Comparison of ENCODE assay signal across 16 mouse cellular contexts in the genomic region with DNA sequence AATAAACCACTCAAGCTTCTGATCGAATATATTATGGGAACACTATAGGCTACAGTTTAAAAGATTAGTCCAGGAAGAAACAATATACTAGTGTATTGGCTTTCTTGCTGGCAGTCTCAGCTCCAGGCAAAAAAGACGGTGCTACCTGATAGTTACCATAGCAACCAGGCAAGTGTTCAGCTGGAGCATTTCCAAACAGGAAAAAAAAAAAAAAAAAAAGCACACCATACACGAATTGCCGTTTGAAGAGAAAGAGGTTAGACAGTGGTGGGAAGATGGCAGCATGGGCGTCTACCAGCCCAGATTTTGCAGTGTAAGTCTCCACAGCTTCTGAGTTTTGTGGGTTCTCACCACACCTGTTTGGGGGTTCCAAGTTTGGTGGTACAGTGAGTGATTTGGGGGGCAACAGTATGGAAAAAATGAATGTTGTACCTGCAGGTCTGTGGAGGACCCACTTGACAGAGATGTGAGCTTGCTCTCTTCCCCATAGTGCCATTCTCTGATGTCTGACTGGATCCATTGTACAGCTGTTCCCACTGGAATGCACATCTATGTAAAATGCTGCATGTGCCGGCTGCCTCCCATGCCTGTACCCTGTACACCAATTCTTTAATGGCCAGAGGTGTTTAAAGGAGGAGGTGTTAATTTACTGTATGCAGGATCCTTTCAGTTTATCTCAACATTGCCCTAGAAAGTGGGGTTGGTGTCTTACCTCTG.
DNase-seq lines count a peak whose midpoint lies in the region; ATAC-seq lines count a peak whose summit lies in the region.
"Had no signal": no experiment of that assay in that cellular context is flagged by ENCODE, and none has a peak within 500 bp of the region (broad histone marks: within the 10 kb centered on the region; RNA-seq: fewer than 3 reads in every experiment).

No protein-coding gene starts in this region.

- WGBS in forebrain, embryonic 13.5 days: 26% methylated on average over 6 of the region's 6 CpGs
- 72% methylated on average over 6 of the region's 6 CpGs for WGBS in forebrain, embryonic 10.5 days
- 32% methylated on average over 6 of the region's 6 CpGs for WGBS in hindbrain, embryonic 16.5 days
- WGBS in neural tube, embryonic 15.5 days: 21% methylated on average over 6 of the region's 6 CpGs
- WGBS in kidney, embryonic 16.5 days: 56% methylated on average over 6 of the region's 6 CpGs

- no peak overlapping the region for H3K9ac ChIP-seq in forebrain, embryonic 13.5 days
- no peak overlapping the region for H3K9ac ChIP-seq in hindbrain, embryonic 16.5 days (ENCODE audit: low read depth, low read length)
- no peak overlapping the region for H3K9ac ChIP-seq in neural tube, embryonic 15.5 days (replicated peaks)
- no peak overlapping the region for H3K9ac ChIP-seq in kidney, embryonic 16.5 days (replicated peaks; ENCODE audit: low read length)
- H3K9ac ChIP-seq: heart, embryonic 15.5 days; limb, embryonic 13.5 days had no signal

- peak overlapping the region; percentile 66 for H3K27ac ChIP-seq in forebrain, embryonic 13.5 days
- no peak overlapping the region for H3K27ac ChIP-seq in forebrain, embryonic 10.5 days
- H3K27ac ChIP-seq in hindbrain, embryonic 16.5 days (ENCODE audit: low read depth, low read length): peak overlapping the region; percentile 74
- H3K27ac ChIP-seq in neural tube, embryonic 15.5 days (replicated peaks): peak overlapping the region; percentile 65
- H3K27ac ChIP-seq in kidney, embryonic 16.5 days (ENCODE audit: low read length): no peak overlapping the region
- H3K27ac ChIP-seq: heart, embryonic 15.5 days; limb, embryonic 13.5 days had no signal

- H3K27me3 ChIP-seq in forebrain, embryonic 13.5 days: no peaks in the 10 kb centered on the region
- no peaks in the 10 kb centered on the region for H3K27me3 ChIP-seq in forebrain, embryonic 10.5 days (ENCODE audit: poor library complexity, severe bottlenecking)
- H3K27me3 ChIP-seq in hindbrain, embryonic 16.5 days (replicated peaks; ENCODE audit: control insufficient read depth, insufficient read depth, low read length): no peaks in the 10 kb centered on the region
- no peaks in the 10 kb centered on the region for H3K27me3 ChIP-seq in neural tube, embryonic 15.5 days (replicated peaks)
- no peaks in the 10 kb centered on the region for H3K27me3 ChIP-seq in kidney, embryonic 16.5 days (ENCODE audit: insufficient read depth, low read length)
- H3K27me3 ChIP-seq: heart, embryonic 15.5 days; limb, embryonic 13.5 days had no signal

- no peaks in the 10 kb centered on the region for H3K36me3 ChIP-seq in forebrain, embryonic 13.5 days (ENCODE audit: poor library complexity, severe bottlenecking)
- no peaks in the 10 kb centered on the region for H3K36me3 ChIP-seq in forebrain, embryonic 10.5 days (replicated peaks)
- H3K36me3 ChIP-seq in hindbrain, embryonic 16.5 days (ENCODE audit: control insufficient read depth, insufficient read depth, low read length): no peaks in the 10 kb centered on the region
- H3K36me3 ChIP-seq in neural tube, embryonic 15.5 days: no peaks in the 10 kb centered on the region
- no peaks in the 10 kb centered on the region for H3K36me3 ChIP-seq in kidney, embryonic 16.5 days (ENCODE audit: insufficient read depth, low read length)
- H3K36me3 ChIP-seq: heart, embryonic 15.5 days; limb, embryonic 13.5 days had no signal

- H3K4me2 ChIP-seq in forebrain, embryonic 13.5 days: 0 out of 2 replicates have a peak overlapping the region, but pooled peaks have one; percentile 6
- H3K4me2 ChIP-seq in hindbrain, embryonic 16.5 days (ENCODE audit: low read length): no peak overlapping the region
- H3K4me2 ChIP-seq in neural tube, embryonic 15.5 days: no peak overlapping the region
- H3K4me2 ChIP-seq in kidney, embryonic 16.5 days (replicated peaks; ENCODE audit: low read depth, low read length): no peak overlapping the region
- H3K4me2 ChIP-seq: heart, embryonic 15.5 days; limb, embryonic 13.5 days had no signal

- no peaks in the 10 kb centered on the region for H3K9me3 ChIP-seq in forebrain, embryonic 13.5 days (replicated peaks)
- no peaks in the 10 kb centered on the region for H3K9me3 ChIP-seq in forebrain, embryonic 10.5 days
- H3K9me3 ChIP-seq in hindbrain, embryonic 16.5 days (ENCODE audit: control insufficient read depth, low read length): no peaks in the 10 kb centered on the region
- no peaks in the 10 kb centered on the region for H3K9me3 ChIP-seq in neural tube, embryonic 15.5 days (replicated peaks)
- H3K9me3 ChIP-seq in kidney, embryonic 16.5 days (ENCODE audit: low read length): no peaks in the 10 kb centered on the region
- H3K9me3 ChIP-seq: heart, embryonic 15.5 days; limb, embryonic 13.5 days had no signal

- H3K4me3 ChIP-seq in forebrain, embryonic 13.5 days: no peak overlapping the region
- H3K4me3 ChIP-seq in forebrain, embryonic 10.5 days: no peak overlapping the region
- H3K4me3 ChIP-seq in hindbrain, embryonic 16.5 days (ENCODE audit: low read length): no peak overlapping the region
- no peak overlapping the region for H3K4me3 ChIP-seq in neural tube, embryonic 15.5 days (replicated peaks)
- H3K4me3 ChIP-seq in kidney, embryonic 16.5 days (ENCODE audit: low read length): no peak overlapping the region
- H3K4me3 ChIP-seq: heart, embryonic 15.5 days; limb, embryonic 13.5 days had no signal

- DNase-seq in forebrain, embryonic 10.5 days (ENCODE audit: extremely low spot score, low spot score): no peak
- peak; percentile 18 for DNase-seq in retina, postnatal 1 day
- no peak for DNase-seq in retina, embryonic 14.5 days (ENCODE audit: low spot score)
- no peak for DNase-seq in gastrocnemius, postnatal 14 days
- DNase-seq: B cell, adult 2 months; embryo, embryonic 11 days; gastrocnemius, postnatal 25 days; kidney, adult 18-20 months; lung, adult 2 months; thymus, adult 2 months had no signal

- ATAC-seq in forebrain, embryonic 13.5 days: peak; percentile 41
- peak; percentile 79 for ATAC-seq in hindbrain, embryonic 16.5 days
- ATAC-seq in neural tube, embryonic 15.5 days (ENCODE audit: low FRiP score): peak; percentile 74; the same call in 1 of the 2 replicates
- ATAC-seq in kidney, embryonic 16.5 days (ENCODE audit: low FRiP score, low TSS enrichment): no peak

- peaks cover 15% of the 10 kb centered on the region for H3K4me1 ChIP-seq in forebrain, embryonic 13.5 days
- peaks cover 6% of the 10 kb centered on the region; the same call in 1 of the 2 replicates for H3K4me1 ChIP-seq in forebrain, embryonic 10.5 days
- H3K4me1 ChIP-seq in hindbrain, embryonic 16.5 days (ENCODE audit: control insufficient read depth, insufficient read depth, low read depth, low read length): peaks cover 9% of the 10 kb centered on the region
- H3K4me1 ChIP-seq in neural tube, embryonic 15.5 days: peaks cover 16% of the 10 kb centered on the region
- 0 out of 2 replicates have a peak, but pooled peaks cover 7% of the 10 kb centered on the region for H3K4me1 ChIP-seq in kidney, embryonic 16.5 days (ENCODE audit: insufficient read depth, low read length)
- H3K4me1 ChIP-seq: limb, embryonic 13.5 days had no signal

- intact Hi-C loops in gastrocnemius, postnatal 14 days (cut with DNase I; ENCODE audit: low total_unique reads): no loop called here

Comparison
In these comparisons a context has a peak if more than half of its experiments do, and no peak if none do; other contexts are left out.
1. H3K27ac ChIP-seq: peak in forebrain, embryonic 13.5 days (single experiment), hindbrain, embryonic 16.5 days (single experiment) and neural tube, embryonic 15.5 days (single experiment); none in forebrain, embryonic 10.5 days (single experiment) and kidney, embryonic 16.5 days (single experiment).